Mouse (Mus musculus): ENCODE results near the gene Ldhal6b. TPM values are rescaled to one million over a fixed set of nuclear protein-coding genes. Genes with fewer than 3 reads are reported as not detected.

Ldhal6b gene
- polyA plus RNA-seq, 1 experiment, result 0.20 TPM

DNA sequence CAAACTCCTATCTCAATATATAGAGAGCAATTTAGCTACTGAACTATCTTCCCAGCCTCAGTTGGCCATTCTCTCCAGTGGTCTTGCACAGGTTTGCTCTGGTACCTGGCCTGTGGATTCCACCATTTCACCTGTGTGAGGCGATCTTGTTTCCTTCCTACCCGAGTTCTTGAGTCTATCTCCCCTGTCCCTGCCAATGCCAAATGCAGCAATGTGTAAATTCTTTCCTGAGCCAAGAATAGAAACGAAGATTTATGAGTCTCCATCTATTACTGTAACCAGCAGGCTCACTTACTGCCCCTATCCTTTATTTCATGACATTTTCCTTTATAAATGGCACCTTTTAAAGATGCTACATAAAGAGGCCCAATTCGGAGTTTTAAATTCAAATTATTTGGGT, 47.5 kb downstream of the Ldhal6b start:
- TF ChIP-seq CTCF (IDR thresholded peaks at IDR 0.05; ENCODE audit: extremely low read depth, insufficient read length, insufficient replicate concordance, low read depth, low read length) (no peak), POLR2A (IDR thresholded peaks at IDR 0.05; ENCODE audit: low read depth, low read length) (no peak)
- no peak overlapping the region for H3K4me3 ChIP-seq (ENCODE audit: low read depth, low read length)
- H3K27ac ChIP-seq (ENCODE audit: insufficient read depth, low read depth, low read length), result no peak overlapping the region
- no peaks in the 10 kb centered on the region for H3K27me3 ChIP-seq (ENCODE audit: control insufficient read depth, insufficient read depth, low read length)
- H3K4me1 ChIP-seq (ENCODE audit: control insufficient read depth, insufficient read depth, insufficient read length, low read length), result no peaks in the 10 kb centered on the region
- WGBS, result 71% methylated on average over 4 of the region's 4 CpGs
- no peaks in the 10 kb centered on the region for H3K36me3 ChIP-seq (ENCODE audit: control insufficient read depth, insufficient read depth, low read length)

Other genes with a start within 250 kb of the Ldhal6b start
- gene Tmem242, start 21.5 kb upstream of the Ldhal6b start, polyA plus RNA-seq (2012; rRNA removed), result 2.1 and 3.7 TPM in 2 replicates
- 1.9 and 2.9 TPM in 2 replicates for gene Zdhhc14, start 73.8 kb upstream of the Ldhal6b start, polyA plus RNA-seq (2012; rRNA removed)

Measured in small intestine, adult 2 months (tissue).